Mouse (Mus musculus) liver, postnatal 0 days (tissue): ENCODE data around the gene 2410131K14Rik. TPM values are rescaled to one million over a fixed set of nuclear protein-coding genes. Genes with fewer than 3 reads are reported as not detected.

Experiments
- ATAC-seq: fragments of 200-750 bp; cut with Nextera tagmentation; 2 replicates; pipeline ENCODE4 v1.8.0; 2017; ENCODE audit warnings: mild to moderate bottlenecking, moderate library complexity
- DNase-seq: peaks from one replicate; pipeline ENCODE4 v3.0.0-alpha.2; 2016
- H3K27ac ChIP-seq: fragments of 300-500 bp; sonication (generic); 2 replicates; pipeline ENCODE4 v1.5.1; 2014; ENCODE audit warnings: antibody characterized with exemption, moderate library complexity, mild to moderate bottlenecking, low read depth
- H3K27me3 ChIP-seq: fragments of 300-500 bp; sonication (generic); 2 replicates; pipeline ENCODE4 v1.6.1; 2014; ENCODE audit warnings: low read length, control low read depth, mixed read lengths; ENCODE audit not compliant: insufficient read depth
- H3K36me3 ChIP-seq: fragments of 300-500 bp; sonication (generic); replicated peaks from 2 replicates; pipeline ENCODE4 v1.6.1; 2014; ENCODE audit warnings: mild to moderate bottlenecking, control low read depth, low read length, moderate library complexity, mixed read lengths; ENCODE audit not compliant: insufficient read depth
- H3K4me1 ChIP-seq: fragments of 300-500 bp; sonication (generic); 2 replicates; pipeline ENCODE4 v1.6.1; 2014; ENCODE audit warnings: antibody characterized with exemption, mild to moderate bottlenecking, control low read depth; ENCODE audit not compliant: insufficient read depth
- H3K4me2 ChIP-seq: fragments of 300-500 bp; sonication (generic); 2 replicates; pipeline ENCODE4 v1.6.1; 2014; ENCODE audit warnings: low read depth, mild to moderate bottlenecking, low read length, moderate library complexity, mixed read lengths
- H3K4me3 ChIP-seq: fragments of 300-500 bp; sonication (generic); 2 replicates; pipeline ENCODE4 v1.5.1; 2014; ENCODE audit warnings: low read depth, low read length
- H3K9ac ChIP-seq: fragments of 300-500 bp; sonication (generic); replicated peaks from 2 replicates; pipeline ENCODE4 v1.6.1; 2014; ENCODE audit warnings: mild to moderate bottlenecking, moderate library complexity
- H3K9me3 ChIP-seq: fragments of 300-500 bp; sonication (generic); 2 replicates; pipeline ENCODE4 v1.6.1; 2016; ENCODE audit warnings: mild to moderate bottlenecking, control low read depth, low read length, mixed read lengths
- CTCF ChIP-seq: sonication (generic); IDR thresholded peaks from 2 replicates; pipeline ENCODE4 v1.5.1; 2016; ENCODE audit warnings: antibody characterized with exemption, low read depth
- EP300 ChIP-seq: IDR thresholded peaks from 2 replicates; pipeline ENCODE4 v1.6.1; 2016; ENCODE audit warnings: antibody characterized with exemption, low read depth, mild to moderate bottlenecking
- WGBS: fragments of 180-500 bp; shearing (Covaris S2); extraction: QIAGEN DNeasy Blood & Tissue Kit; methylation state at CpG from one replicate; pipeline ENCODE4 v1.1.7; 2014; ENCODE audit not compliant: insufficient replicate concordance; 5-methylcytosine and 5-hydroxymethylcytosine counted together
- polyA plus RNA-seq: library from polyadenylated mRNA; unstranded; fragments of >200 nt; fragmentation: Nextera tagmentation; extraction: Ambion mirVana; gene quantifications from 2 replicates; pipeline ENCODE4 v1.2.1, GENCODE M21; 2015

2410131K14Rik gene
- polyA plus RNA-seq, 1 experiment from 2014 or later = 1.3 TPM

DNA sequence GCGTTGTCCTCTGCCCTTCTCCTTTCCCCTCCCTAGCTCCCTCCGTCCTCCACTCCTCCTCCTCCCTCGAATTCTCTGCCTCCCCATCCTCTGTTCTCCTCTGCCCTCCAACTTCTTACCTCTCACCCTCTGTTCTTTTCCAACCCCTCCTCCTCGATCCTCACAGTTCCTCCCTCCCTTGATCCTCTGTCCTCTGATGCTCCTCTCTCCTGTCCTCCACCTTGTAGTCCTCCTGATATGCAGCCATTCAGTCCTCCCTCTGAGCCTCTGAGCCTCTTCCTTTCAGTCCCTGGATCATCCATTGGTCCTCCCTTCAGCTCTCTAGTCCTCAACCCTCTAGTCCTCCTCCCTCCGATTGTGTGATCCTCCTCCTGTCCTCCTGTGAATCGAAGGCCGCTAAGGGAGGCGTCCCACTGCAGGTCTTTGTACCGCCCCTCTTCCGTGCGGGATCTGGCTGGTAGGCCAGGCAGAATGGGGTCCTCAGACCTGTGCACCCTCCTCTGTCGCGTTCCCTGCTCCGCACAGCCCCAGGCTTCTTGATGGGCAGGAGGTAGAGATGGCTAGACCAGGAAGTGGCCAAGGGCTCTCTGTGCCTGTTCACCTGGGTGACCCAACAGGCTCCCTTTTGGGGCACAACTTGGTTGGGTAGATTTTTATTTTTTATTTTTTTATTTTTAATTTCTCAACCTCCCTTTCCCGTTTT lies 730 bp downstream of the 2410131K14Rik start:
- H3K27ac ChIP-seq = peak overlapping the region; percentile 76
- H3K36me3 ChIP-seq = no peaks in the 10 kb centered on the region
- peaks cover 21% of the 10 kb centered on the region for H3K4me1 ChIP-seq
- no peaks in the 10 kb centered on the region for H3K9me3 ChIP-seq
- H3K9ac ChIP-seq = peak overlapping the region; percentile 78
- peak; percentile 23 for DNase-seq
- no peaks in the 10 kb centered on the region for H3K27me3 ChIP-seq
- TF ChIP-seq CTCF = no peak
- no peak for TF ChIP-seq EP300
- WGBS = 7% methylated on average over 15 of the region's 15 CpGs
- ATAC-seq = peak; percentile 1; the same call in 1 of the 2 replicates
- H3K4me2 ChIP-seq = peak overlapping the region; percentile 99
- H3K4me3 ChIP-seq = peak overlapping the region; percentile 77

- DNase-seq (no peak), ATAC-seq (no peak)
- Histone ChIP-seq H3K9me3 (no peaks in the 10 kb centered on the region), H3K27ac (no peak overlapping the region), H3K27me3 (no peaks in the 10 kb centered on the region), H3K9ac (no peak overlapping the region), H3K36me3 (no peaks in the 10 kb centered on the region), H3K4me3 (no peak overlapping the region), H3K4me1 (peaks cover 21% of the 10 kb centered on the region), H3K4me2 (no peak overlapping the region)
- TF ChIP-seq CTCF = no peak
- no peak for TF ChIP-seq EP300
- WGBS = 70% methylated on average over 8 of the region's 8 CpGs
Observed at GRCm38 (mm10) chr5:118247378-118247777, 2.4 kb downstream of the 2410131K14Rik start.

DNA sequence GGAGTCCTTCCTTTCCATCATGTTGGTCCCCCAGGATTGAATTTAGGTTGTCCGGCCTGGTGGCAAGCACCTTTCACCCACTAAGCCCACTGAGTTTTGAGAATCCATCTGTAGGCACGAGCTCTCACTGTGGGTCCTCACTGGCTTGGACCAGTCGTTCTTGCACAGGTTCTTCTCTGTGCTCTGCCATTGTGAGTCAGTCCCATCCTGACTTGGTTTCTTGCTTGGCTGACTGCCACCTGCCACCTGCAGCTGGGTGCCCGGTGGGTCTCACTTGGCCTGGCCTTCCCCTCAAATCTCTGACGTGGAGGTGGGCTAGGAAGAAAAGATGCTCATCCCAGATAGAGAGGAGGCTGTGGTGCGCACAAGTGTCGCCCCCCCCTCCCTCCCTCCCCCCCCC lies 6.0 kb downstream of the 2410131K14Rik start:
- TF ChIP-seq EP300 (no peak), CTCF (no peak)
- Histone ChIP-seq H3K27me3 (no peaks in the 10 kb centered on the region), H3K36me3 (no peaks in the 10 kb centered on the region; the same call in 1 of the 2 replicates), H3K27ac (no peak overlapping the region), H3K4me1 (peaks cover 12% of the 10 kb centered on the region), H3K4me2 (no peak overlapping the region), H3K9ac (no peak overlapping the region), H3K4me3 (no peak overlapping the region), H3K9me3 (no peaks in the 10 kb centered on the region)
- no peak for DNase-seq
- 78% methylated on average over 7 of the region's 7 CpGs for WGBS
- ATAC-seq = no peak

DNA sequence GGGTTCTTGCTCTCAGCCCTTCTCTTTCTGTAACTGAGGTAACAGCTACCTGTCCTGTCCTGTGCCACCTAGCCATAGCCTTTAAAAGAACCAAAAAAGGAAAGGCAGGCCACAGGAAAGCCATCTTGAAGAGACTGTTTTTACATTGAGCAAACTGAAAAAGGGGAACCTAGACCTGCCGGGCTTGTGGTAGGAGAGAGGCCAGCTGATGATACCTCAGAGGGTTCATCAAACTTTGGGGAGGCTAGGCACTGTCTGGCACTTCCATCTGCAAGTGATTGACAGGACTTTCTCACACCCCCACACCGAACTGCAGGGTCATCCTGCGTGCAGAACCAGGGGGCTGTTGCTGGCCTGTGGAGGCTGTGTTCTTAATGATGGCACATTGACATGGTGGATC lies 8.5 kb downstream of the 2410131K14Rik start:
- ATAC-seq (no peak), DNase-seq (no peak)
- 38% methylated on average over 3 of the region's 3 CpGs for WGBS
- Histone ChIP-seq H3K4me2 (no peak overlapping the region), H3K27me3 (no peaks in the 10 kb centered on the region), H3K27ac (no peak overlapping the region), H3K9me3 (no peaks in the 10 kb centered on the region), H3K9ac (no peak overlapping the region), H3K4me3 (no peak overlapping the region), H3K4me1 (peaks cover 4% of the 10 kb centered on the region; the same call in 1 of the 2 replicates), H3K36me3 (peaks cover 5% of the 10 kb centered on the region)
- TF ChIP-seq CTCF (no peak), EP300 (no peak)

- H3K4me2 ChIP-seq = no peak overlapping the region
- no peak for TF ChIP-seq EP300
- TF ChIP-seq CTCF = peak; percentile 25
- H3K9me3 ChIP-seq = no peaks in the 10 kb centered on the region
- H3K36me3 ChIP-seq = peaks cover 26% of the 10 kb centered on the region
- WGBS = 86% methylated on average over 4 of the region's 4 CpGs
- DNase-seq = no peak
- no peak overlapping the region for H3K4me3 ChIP-seq
- no peak overlapping the region for H3K27ac ChIP-seq
- H3K4me1 ChIP-seq = peaks cover 25% of the 10 kb centered on the region
- no peak for ATAC-seq
- no peak overlapping the region for H3K9ac ChIP-seq
- H3K27me3 ChIP-seq = no peaks in the 10 kb centered on the region
Observed at GRCm38 (mm10) chr5:118256981-118257380, 12.0 kb downstream of the 2410131K14Rik start.

DNA sequence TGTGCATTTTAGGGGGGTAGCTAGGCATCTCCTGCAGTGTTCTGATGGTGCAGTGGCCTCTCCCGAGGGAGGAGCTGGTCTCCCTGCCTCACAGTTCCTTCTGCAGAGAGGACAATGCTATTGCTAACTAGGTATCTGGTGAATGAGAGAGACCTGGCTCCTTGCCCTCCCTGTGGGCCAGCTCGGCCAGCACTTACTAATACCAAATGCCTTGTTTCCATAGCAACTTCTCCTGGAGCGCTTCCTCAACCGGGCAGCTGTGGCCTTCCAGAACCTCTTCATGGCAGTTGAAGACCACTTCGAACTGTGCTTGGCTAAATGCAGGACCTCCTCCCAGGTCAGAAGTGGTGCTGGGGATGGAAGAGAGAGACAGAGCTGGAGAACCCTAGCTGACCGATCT lies 14.1 kb downstream of the 2410131K14Rik start:
- no peak overlapping the region for H3K27ac ChIP-seq
- no peak for TF ChIP-seq EP300
- TF ChIP-seq CTCF = no peak
- no peaks in the 10 kb centered on the region for H3K9me3 ChIP-seq
- peaks cover 21% of the 10 kb centered on the region for H3K4me1 ChIP-seq
- DNase-seq = no peak
- no peak overlapping the region for H3K4me3 ChIP-seq
- ATAC-seq = no peak
- H3K27me3 ChIP-seq = no peaks in the 10 kb centered on the region
- H3K9ac ChIP-seq = no peak overlapping the region
- H3K4me2 ChIP-seq = no peak overlapping the region
- H3K36me3 ChIP-seq = peaks cover 26% of the 10 kb centered on the region
- 71% methylated on average over 6 of the region's 6 CpGs for WGBS
